Mouse (Mus musculus) limb, embryonic 14.5 days (tissue): ENCODE results near the gene Chrnb2. TPM values are rescaled to one million over a fixed set of nuclear protein-coding genes. Genes with fewer than 3 reads are reported as not detected.

Experiments
- ATAC-seq: fragments of 200-750 bp; cut with Nextera tagmentation; 2 replicates; pipeline ENCODE4 v1.8.0; 2017; ENCODE audit warnings: low read depth, moderate number of reproducible peaks, moderate TSS enrichment; ENCODE audit not compliant: low FRiP score
- DNase-seq: peaks from one replicate; pipeline ENCODE4 v3.0.0-alpha.2; 2015; ENCODE audit warnings: low spot score
- H3K27ac ChIP-seq: fragments of 300-500 bp; sonication (generic); replicated peaks from 2 replicates; pipeline ENCODE4 v1.5.1; 2014; ENCODE audit warnings: low read depth, mild to moderate bottlenecking, low read length, moderate library complexity, mixed read lengths
- H3K27me3 ChIP-seq: fragments of 300-500 bp; sonication (generic); 2 replicates; pipeline ENCODE4 v1.6.1; 2014; ENCODE audit warnings: low read length, mixed read lengths; ENCODE audit not compliant: control insufficient read depth, insufficient read depth
- H3K36me3 ChIP-seq: fragments of 300-500 bp; sonication (generic); 2 replicates; pipeline ENCODE4 v1.6.1; 2014; ENCODE audit warnings: mild to moderate bottlenecking, low read length, moderate library complexity, mixed read lengths; ENCODE audit not compliant: control insufficient read depth, insufficient read depth
- H3K4me1 ChIP-seq: fragments of 300-500 bp; sonication (generic); 2 replicates; pipeline ENCODE4 v1.6.1; 2014; ENCODE audit warnings: antibody characterized with exemption, low read length, mixed read lengths; ENCODE audit not compliant: control insufficient read depth, insufficient read depth
- H3K4me2 ChIP-seq: fragments of 300-500 bp; sonication (generic); replicated peaks from 2 replicates; pipeline ENCODE4 v1.6.1; 2014; ENCODE audit warnings: low read depth, mild to moderate bottlenecking, low read length, moderate library complexity; ENCODE audit not compliant: severe bottlenecking
- H3K4me3 ChIP-seq: fragments of 300-500 bp; sonication (generic); replicated peaks from 2 replicates; pipeline ENCODE4 v1.5.1; 2014; ENCODE audit warnings: low read length
- H3K9ac ChIP-seq: fragments of 300-500 bp; sonication (generic); 2 replicates; pipeline ENCODE4 v1.6.1; 2014; ENCODE audit warnings: mild to moderate bottlenecking, low read depth, low read length, moderate library complexity; ENCODE audit not compliant: severe bottlenecking
- H3K9me3 ChIP-seq: fragments of 300-500 bp; sonication (generic); 2 replicates; pipeline ENCODE4 v1.6.1; 2016; ENCODE audit warnings: low read length; ENCODE audit not compliant: control insufficient read depth
- POLR2A ChIP-seq: fragments of 200-500 bp; IDR thresholded peaks from 2 replicates; pipeline ENCODE4 v1.8.0; 2012; ENCODE audit warnings: inconsistent platforms, mild to moderate bottlenecking, moderate library complexity, borderline replicate concordance; ENCODE audit not compliant: insufficient read depth, insufficient read length; ENCODE audit errors: extremely low read depth
- WGBS: fragments of 180-500 bp; shearing (Covaris S2); extraction: QIAGEN DNeasy Blood & Tissue Kit; methylation state at CpG from one replicate; pipeline ENCODE4 v1.1.7; 2014; 5-methylcytosine and 5-hydroxymethylcytosine counted together
- polyA plus RNA-seq, 2 experiments: library from polyadenylated mRNA; depleted of rRNA in 1 of 2; stranded (reverse) in 1 of 2; unstranded in 1 of 2; fragments of >200 nt; fragmentation: Nextera tagmentation in 1 of 2; extraction: Ambion mirVana in 1 of 2; gene quantifications; 2 replicates each; pipeline versions ENCODE4 v1.2.1 to v1.2.3; 2012 to 2014

Gene Chrnb2
- polyA plus RNA-seq, 2 experiments, result 0.37 to 0.43 TPM

GRCm38 (mm10) chr3:89757851-89758250 is 6.6 kb downstream of the Chrnb2 start:
- TF ChIP-seq POLR2A, result no peak
- H3K27ac ChIP-seq, result no peak overlapping the region
- no peak overlapping the region for H3K4me2 ChIP-seq
- no peak for DNase-seq
- no peaks in the 10 kb centered on the region for H3K36me3 ChIP-seq
- H3K9me3 ChIP-seq, result no peaks in the 10 kb centered on the region
- H3K27me3 ChIP-seq, result no peaks in the 10 kb centered on the region
- 80% methylated on average over 2 of the region's 2 CpGs for WGBS
- no peak overlapping the region for H3K4me3 ChIP-seq
- ATAC-seq, result no peak
- H3K9ac ChIP-seq, result no peak overlapping the region
- no peaks in the 10 kb centered on the region for H3K4me1 ChIP-seq

- Histone ChIP-seq H3K4me2 (no peak overlapping the region), H3K4me3 (no peak overlapping the region), H3K9ac (no peak overlapping the region), H3K27ac (no peak overlapping the region), H3K9me3 (no peaks in the 10 kb centered on the region), H3K27me3 (no peaks in the 10 kb centered on the region), H3K36me3 (peaks cover 16% of the 10 kb centered on the region), H3K4me1 (no peaks in the 10 kb centered on the region)
- DNase-seq, result no peak
- 69% methylated on average over 6 of the region's 6 CpGs for WGBS
- TF ChIP-seq POLR2A, result no peak
- ATAC-seq, result no peak
Observed at GRCm38 (mm10) chr3:89755283-89755682, 9.1 kb downstream of the Chrnb2 start.

GRCm38 (mm10) chr3:89752307-89752706 is 12.1 kb downstream of the Chrnb2 start:
- ATAC-seq, result no peak

GRCm38 (mm10) chr3:89738509-89738908 is 25.9 kb downstream of the Chrnb2 start:
- Histone ChIP-seq H3K36me3 (peaks cover 53% of the 10 kb centered on the region), H3K9ac (no peak overlapping the region), H3K27me3 (no peaks in the 10 kb centered on the region), H3K9me3 (no peaks in the 10 kb centered on the region), H3K27ac (no peak overlapping the region), H3K4me2 (no peak overlapping the region), H3K4me1 (no peaks in the 10 kb centered on the region), H3K4me3 (no peak overlapping the region)
- no peak for DNase-seq
- 91% methylated on average over 6 of the region's 6 CpGs for WGBS
- ATAC-seq, result no peak
- no peak for TF ChIP-seq POLR2A

More at GRCm38 (mm10) chr3:89752307-89752706, 12.1 kb downstream of the Chrnb2 start:
- DNase-seq, result no peak
- Histone ChIP-seq H3K9ac (no peak overlapping the region), H3K4me2 (no peak overlapping the region), H3K4me1 (no peaks in the 10 kb centered on the region), H3K9me3 (no peaks in the 10 kb centered on the region), H3K27me3 (no peaks in the 10 kb centered on the region), H3K36me3 (peaks cover 39% of the 10 kb centered on the region), H3K4me3 (no peak overlapping the region), H3K27ac (no peak overlapping the region)
- TF ChIP-seq POLR2A, result no peak
- 44% methylated on average over 1 of the region's 1 CpGs for WGBS

GRCm38 (mm10) chr3:89732091-89732490 is 32.3 kb downstream of the Chrnb2 start:
- H3K27me3 ChIP-seq, result no peaks in the 10 kb centered on the region
- no peak for TF ChIP-seq POLR2A
- no peak overlapping the region for H3K27ac ChIP-seq
- H3K9me3 ChIP-seq, result no peaks in the 10 kb centered on the region
- ATAC-seq (no peak), DNase-seq (no peak)
- 0 out of 2 replicates have a peak, but pooled peaks cover 7% of the 10 kb centered on the region for H3K36me3 ChIP-seq
- no peak overlapping the region for H3K9ac ChIP-seq
- WGBS, result 84% methylated on average over 4 of the region's 4 CpGs
- H3K4me2 ChIP-seq, result no peak overlapping the region
- no peak overlapping the region for H3K4me3 ChIP-seq
- H3K4me1 ChIP-seq, result peaks cover 8% of the 10 kb centered on the region
